Mouse (Mus musculus): ENCODE results near the gene Zcwpw1. TPM values are rescaled to one million over a fixed set of nuclear protein-coding genes. Genes with fewer than 3 reads are reported as not detected.

Zcwpw1 gene
- polyA plus RNA-seq, 1 experiment from 2014 or later: 14.4 TPM

GRCm38 (mm10) chr5:137785164-137786031, 2.2 kb upstream of the Zcwpw1 start:
- peaks cover 41% of the 10 kb centered on the region for H3K36me3 ChIP-seq (ENCODE audit: control insufficient read depth, insufficient read depth, low read length)
- H3K4me1 ChIP-seq (replicated peaks; ENCODE audit: control insufficient read depth, insufficient read depth, low read length): peaks cover 38% of the 10 kb centered on the region
- peak overlapping the region; percentile 92 for H3K9ac ChIP-seq (ENCODE audit: low read length)
- H3K27me3 ChIP-seq (replicated peaks; ENCODE audit: control insufficient read depth, insufficient read depth, low read length): no peaks in the 10 kb centered on the region
- peak; percentile 12 for ATAC-seq (replicated peaks; ENCODE audit: low FRiP score, low TSS enrichment, low read depth)
- H3K4me3 ChIP-seq (ENCODE audit: low read depth, low read length): peak overlapping the region; percentile 71
- 3% methylated on average over 46 of the region's 62 CpGs for WGBS
- H3K27ac ChIP-seq (ENCODE audit: low read depth): peak overlapping the region; percentile 91
- DNase-seq (ENCODE audit: low spot score): peak; percentile 64
- H3K4me2 ChIP-seq (ENCODE audit: low read length): peak overlapping the region; percentile 88
- H3K9me3 ChIP-seq (ENCODE audit: control insufficient read depth, low read length): no peaks in the 10 kb centered on the region

- peak; percentile 87 for ATAC-seq (replicated peaks; ENCODE audit: low FRiP score, low TSS enrichment, low read depth)
Observed at GRCm38 (mm10) chr5:137786109-137786942, 1.3 kb upstream of the Zcwpw1 start.

GRCm38 (mm10) chr5:137788171-137788570, 573 bp downstream of the Zcwpw1 start:
- ATAC-seq (replicated peaks; ENCODE audit: low FRiP score, low TSS enrichment, low read depth) (no peak), DNase-seq (ENCODE audit: low spot score) (no peak)
- no peaks in the 10 kb centered on the region for H3K27me3 ChIP-seq (replicated peaks; ENCODE audit: control insufficient read depth, insufficient read depth, low read length)
- H3K4me2 ChIP-seq (ENCODE audit: low read length): peak overlapping the region; percentile 88
- H3K9ac ChIP-seq (ENCODE audit: low read length): 0 out of 2 replicates have a peak overlapping the region, but pooled peaks have one; percentile 16
- H3K36me3 ChIP-seq (ENCODE audit: control insufficient read depth, insufficient read depth, low read length): peaks cover 13% of the 10 kb centered on the region
- peak overlapping the region; percentile 71 for H3K4me3 ChIP-seq (ENCODE audit: low read depth, low read length)
- H3K9me3 ChIP-seq (ENCODE audit: control insufficient read depth, low read length): no peaks in the 10 kb centered on the region
- no peak overlapping the region; the same call in 1 of the 2 replicates for H3K27ac ChIP-seq (ENCODE audit: low read depth)
- peaks cover 28% of the 10 kb centered on the region for H3K4me1 ChIP-seq (replicated peaks; ENCODE audit: control insufficient read depth, insufficient read depth, low read length)
- 67% methylated on average over 24 of the region's 24 CpGs for WGBS

More at GRCm38 (mm10) chr5:137786109-137786942, 1.3 kb upstream of the Zcwpw1 start:
- Histone ChIP-seq H3K4me2 (ENCODE audit: low read length) (peak overlapping the region; percentile 88), H3K9ac (ENCODE audit: low read length) (peak overlapping the region; percentile 92), H3K27ac (ENCODE audit: low read depth) (peak overlapping the region; percentile 91), H3K4me3 (ENCODE audit: low read depth, low read length) (peak overlapping the region; percentile 71), H3K27me3 (replicated peaks; ENCODE audit: control insufficient read depth, insufficient read depth, low read length) (no peaks in the 10 kb centered on the region), H3K4me1 (replicated peaks; ENCODE audit: control insufficient read depth, insufficient read depth, low read length) (peaks cover 35% of the 10 kb centered on the region), H3K9me3 (ENCODE audit: control insufficient read depth, low read length) (no peaks in the 10 kb centered on the region), H3K36me3 (ENCODE audit: control insufficient read depth, insufficient read depth, low read length) (peaks cover 31% of the 10 kb centered on the region)
- peak; percentile 98 for DNase-seq (ENCODE audit: low spot score)
- 1% methylated on average over 79 of the region's 79 CpGs for WGBS

- DNase-seq (ENCODE audit: low spot score): no peak
- 91% methylated on average over 2 of the region's 2 CpGs for WGBS
Observed at GRCm38 (mm10) chr5:137788946-137789531, 1.4 kb downstream of the Zcwpw1 start.

GRCm38 (mm10) chr5:137791553-137791952, 4.0 kb downstream of the Zcwpw1 start:
- Histone ChIP-seq H3K4me3 (ENCODE audit: low read depth, low read length) (no peak overlapping the region), H3K27me3 (replicated peaks; ENCODE audit: control insufficient read depth, insufficient read depth, low read length) (no peaks in the 10 kb centered on the region), H3K9ac (ENCODE audit: low read length) (no peak overlapping the region), H3K9me3 (ENCODE audit: control insufficient read depth, low read length) (no peaks in the 10 kb centered on the region), H3K4me1 (replicated peaks; ENCODE audit: control insufficient read depth, insufficient read depth, low read length) (0 out of 2 replicates have a peak, but pooled peaks cover 6% of the 10 kb centered on the region), H3K36me3 (ENCODE audit: control insufficient read depth, insufficient read depth, low read length) (no peaks in the 10 kb centered on the region), H3K4me2 (ENCODE audit: low read length) (no peak overlapping the region), H3K27ac (ENCODE audit: low read depth) (no peak overlapping the region)
- ATAC-seq (replicated peaks; ENCODE audit: low FRiP score, low TSS enrichment, low read depth): no peak
- DNase-seq (ENCODE audit: low spot score): no peak

More at GRCm38 (mm10) chr5:137788946-137789531, 1.4 kb downstream of the Zcwpw1 start:
- ATAC-seq (replicated peaks; ENCODE audit: low FRiP score, low TSS enrichment, low read depth): no peak
- no peak overlapping the region for H3K4me2 ChIP-seq (ENCODE audit: low read length)
- H3K36me3 ChIP-seq (ENCODE audit: control insufficient read depth, insufficient read depth, low read length): peaks cover 7% of the 10 kb centered on the region; the same call in 1 of the 2 replicates
- H3K9ac ChIP-seq (ENCODE audit: low read length): no peak overlapping the region
- H3K9me3 ChIP-seq (ENCODE audit: control insufficient read depth, low read length): no peaks in the 10 kb centered on the region
- no peak overlapping the region for H3K4me3 ChIP-seq (ENCODE audit: low read depth, low read length)
- peaks cover 19% of the 10 kb centered on the region for H3K4me1 ChIP-seq (replicated peaks; ENCODE audit: control insufficient read depth, insufficient read depth, low read length)
- no peak overlapping the region for H3K27ac ChIP-seq (ENCODE audit: low read depth)
- no peaks in the 10 kb centered on the region for H3K27me3 ChIP-seq (replicated peaks; ENCODE audit: control insufficient read depth, insufficient read depth, low read length)

GRCm38 (mm10) chr5:137796606-137797005, 9.0 kb downstream of the Zcwpw1 start:
- no peaks in the 10 kb centered on the region for H3K4me1 ChIP-seq (replicated peaks; ENCODE audit: control insufficient read depth, insufficient read depth, low read length)
- no peaks in the 10 kb centered on the region for H3K36me3 ChIP-seq (ENCODE audit: control insufficient read depth, insufficient read depth, low read length)
- no peak for ATAC-seq (replicated peaks; ENCODE audit: low FRiP score, low TSS enrichment, low read depth)
- WGBS: 83% methylated on average over 3 of the region's 3 CpGs
- H3K27ac ChIP-seq (ENCODE audit: low read depth): no peak overlapping the region
- DNase-seq (ENCODE audit: low spot score): no peak
- H3K4me3 ChIP-seq (ENCODE audit: low read depth, low read length): no peak overlapping the region
- no peaks in the 10 kb centered on the region for H3K27me3 ChIP-seq (replicated peaks; ENCODE audit: control insufficient read depth, insufficient read depth, low read length)
- H3K9ac ChIP-seq (ENCODE audit: low read length): no peak overlapping the region
- H3K9me3 ChIP-seq (ENCODE audit: control insufficient read depth, low read length): no peaks in the 10 kb centered on the region
- H3K4me2 ChIP-seq (ENCODE audit: low read length): no peak overlapping the region

- H3K4me2 ChIP-seq (ENCODE audit: low read length): no peak overlapping the region
- no peaks in the 10 kb centered on the region for H3K36me3 ChIP-seq (ENCODE audit: control insufficient read depth, insufficient read depth, low read length)
- ATAC-seq (replicated peaks; ENCODE audit: low FRiP score, low TSS enrichment, low read depth) (no peak), DNase-seq (ENCODE audit: low spot score) (no peak)
- no peak overlapping the region for H3K27ac ChIP-seq (ENCODE audit: low read depth)
- H3K9me3 ChIP-seq (ENCODE audit: control insufficient read depth, low read length): no peaks in the 10 kb centered on the region
- no peaks in the 10 kb centered on the region for H3K27me3 ChIP-seq (replicated peaks; ENCODE audit: control insufficient read depth, insufficient read depth, low read length)
- no peak overlapping the region for H3K9ac ChIP-seq (ENCODE audit: low read length)
- 83% methylated on average over 3 of the region's 3 CpGs for WGBS
- H3K4me3 ChIP-seq (ENCODE audit: low read depth, low read length): no peak overlapping the region
- H3K4me1 ChIP-seq (replicated peaks; ENCODE audit: control insufficient read depth, insufficient read depth, low read length): no peaks in the 10 kb centered on the region
Observed at GRCm38 (mm10) chr5:137800917-137801316, 13.3 kb downstream of the Zcwpw1 start.

GRCm38 (mm10) chr5:137806158-137806557, 18.6 kb downstream of the Zcwpw1 start:
- DNase-seq (ENCODE audit: low spot score) (no peak), ATAC-seq (replicated peaks; ENCODE audit: low FRiP score, low TSS enrichment, low read depth) (no peak)
- no peak overlapping the region for H3K9ac ChIP-seq (ENCODE audit: low read length)
- H3K4me1 ChIP-seq (replicated peaks; ENCODE audit: control insufficient read depth, insufficient read depth, low read length): no peaks in the 10 kb centered on the region
- H3K9me3 ChIP-seq (ENCODE audit: control insufficient read depth, low read length): no peaks in the 10 kb centered on the region
- no peaks in the 10 kb centered on the region for H3K36me3 ChIP-seq (ENCODE audit: control insufficient read depth, insufficient read depth, low read length)
- H3K27me3 ChIP-seq (replicated peaks; ENCODE audit: control insufficient read depth, insufficient read depth, low read length): no peaks in the 10 kb centered on the region
- 83% methylated on average over 1 of the region's 1 CpGs for WGBS
- no peak overlapping the region for H3K4me2 ChIP-seq (ENCODE audit: low read length)
- H3K27ac ChIP-seq (ENCODE audit: low read depth): no peak overlapping the region
- no peak overlapping the region for H3K4me3 ChIP-seq (ENCODE audit: low read depth, low read length)
